Mouse (Mus musculus): ENCODE measurements around the gene Slc6a5. TPM values are rescaled to one million over a fixed set of nuclear protein-coding genes. Genes with fewer than 3 reads are reported as not detected.

Gene Slc6a5
- polyA plus RNA-seq, 1 experiment from 2014 or later, result not detected

GRCm38 (mm10) chr7:49902003-49902552 is 7.9 kb upstream of the Slc6a5 start:
- Histone ChIP-seq H3K36me3 (ENCODE audit: insufficient read depth, low read length) (no peaks in the 10 kb centered on the region), H3K4me2 (replicated peaks; ENCODE audit: low read depth, low read length) (no peak overlapping the region), H3K27me3 (replicated peaks; ENCODE audit: insufficient read depth, low read length) (peaks cover 14% of the 10 kb centered on the region), H3K4me1 (ENCODE audit: insufficient read depth, low read depth, low read length) (no peaks in the 10 kb centered on the region), H3K27ac (ENCODE audit: low read length) (no peak overlapping the region), H3K9me3 (ENCODE audit: low read length) (no peaks in the 10 kb centered on the region), H3K4me3 (ENCODE audit: low read depth, low read length) (no peak overlapping the region), H3K9ac (replicated peaks; ENCODE audit: low read depth) (no peak overlapping the region)
- 39% methylated on average over 9 of the region's 9 CpGs for WGBS
- no peak for DNase-seq (ENCODE audit: low spot score)
- no peak for ATAC-seq
- TF ChIP-seq EP300 (IDR thresholded peaks at IDR 0.05) (no peak), CTCF (IDR thresholded peaks at IDR 0.05) (no peak)

- H3K27me3 ChIP-seq (replicated peaks; ENCODE audit: insufficient read depth, low read length), result peaks cover 66% of the 10 kb centered on the region
- WGBS, result 3% methylated on average over 27 of the region's 28 CpGs
- no peak for TF ChIP-seq CTCF (IDR thresholded peaks at IDR 0.05)
- TF ChIP-seq EP300 (IDR thresholded peaks at IDR 0.05), result no peak
- no peak for ATAC-seq
- H3K4me1 ChIP-seq (ENCODE audit: insufficient read depth, low read depth, low read length), result no peaks in the 10 kb centered on the region
- DNase-seq (ENCODE audit: low spot score), result no peak
- H3K36me3 ChIP-seq (ENCODE audit: insufficient read depth, low read length), result no peaks in the 10 kb centered on the region
- no peak overlapping the region for H3K4me3 ChIP-seq (ENCODE audit: low read depth, low read length)
- H3K9me3 ChIP-seq (ENCODE audit: low read length), result no peaks in the 10 kb centered on the region
- no peak overlapping the region for H3K9ac ChIP-seq (replicated peaks; ENCODE audit: low read depth)
- H3K4me2 ChIP-seq (replicated peaks; ENCODE audit: low read depth, low read length), result no peak overlapping the region
- no peak overlapping the region for H3K27ac ChIP-seq (ENCODE audit: low read length)
These were observed 2.5 kb upstream of the Slc6a5 start for GRCm38 (mm10) chr7:49907191-49908171.

- no peak overlapping the region for H3K4me3 ChIP-seq (ENCODE audit: low read depth, low read length)
- no peak overlapping the region for H3K4me2 ChIP-seq (replicated peaks; ENCODE audit: low read depth, low read length)
- H3K27me3 ChIP-seq (replicated peaks; ENCODE audit: insufficient read depth, low read length), result peaks cover 72% of the 10 kb centered on the region
- TF ChIP-seq CTCF (IDR thresholded peaks at IDR 0.05) (no peak), EP300 (IDR thresholded peaks at IDR 0.05) (no peak)
- DNase-seq (ENCODE audit: low spot score) (no peak), ATAC-seq (no peak)
- H3K9ac ChIP-seq (replicated peaks; ENCODE audit: low read depth), result no peak overlapping the region
- under 1% methylated on average over 24 of the region's 24 CpGs for WGBS
- H3K27ac ChIP-seq (ENCODE audit: low read length), result no peak overlapping the region
- H3K9me3 ChIP-seq (ENCODE audit: low read length), result no peaks in the 10 kb centered on the region
- no peaks in the 10 kb centered on the region for H3K4me1 ChIP-seq (ENCODE audit: insufficient read depth, low read depth, low read length)
- H3K36me3 ChIP-seq (ENCODE audit: insufficient read depth, low read length), result no peaks in the 10 kb centered on the region
These were observed 1.6 kb upstream of the Slc6a5 start for GRCm38 (mm10) chr7:49908181-49908855.

GRCm38 (mm10) chr7:49908990-49909411 is 945 bp upstream of the Slc6a5 start:
- Histone ChIP-seq H3K36me3 (ENCODE audit: insufficient read depth, low read length) (no peaks in the 10 kb centered on the region), H3K4me2 (replicated peaks; ENCODE audit: low read depth, low read length) (no peak overlapping the region), H3K27me3 (replicated peaks; ENCODE audit: insufficient read depth, low read length) (peaks cover 78% of the 10 kb centered on the region), H3K9me3 (ENCODE audit: low read length) (no peaks in the 10 kb centered on the region), H3K4me3 (ENCODE audit: low read depth, low read length) (no peak overlapping the region), H3K9ac (replicated peaks; ENCODE audit: low read depth) (no peak overlapping the region), H3K27ac (ENCODE audit: low read length) (no peak overlapping the region), H3K4me1 (ENCODE audit: insufficient read depth, low read depth, low read length) (no peaks in the 10 kb centered on the region)
- DNase-seq (ENCODE audit: low spot score), result no peak
- ATAC-seq, result no peak
- TF ChIP-seq EP300 (IDR thresholded peaks at IDR 0.05) (no peak), CTCF (IDR thresholded peaks at IDR 0.05) (no peak)
- WGBS, result 1% methylated on average over 25 of the region's 26 CpGs

GRCm38 (mm10) chr7:49910361-49910760 is 415 bp downstream of the Slc6a5 start:
- TF ChIP-seq EP300 (IDR thresholded peaks at IDR 0.05) (no peak), CTCF (IDR thresholded peaks at IDR 0.05) (no peak)
- peak; percentile 80 for DNase-seq (ENCODE audit: low spot score)
- H3K27ac ChIP-seq (ENCODE audit: low read length), result no peak overlapping the region
- H3K9ac ChIP-seq (replicated peaks; ENCODE audit: low read depth), result no peak overlapping the region
- no peak for ATAC-seq
- no peaks in the 10 kb centered on the region for H3K36me3 ChIP-seq (ENCODE audit: insufficient read depth, low read length)
- peaks cover 89% of the 10 kb centered on the region for H3K27me3 ChIP-seq (replicated peaks; ENCODE audit: insufficient read depth, low read length)
- WGBS, result 1% methylated on average over 16 of the region's 16 CpGs
- H3K4me1 ChIP-seq (ENCODE audit: insufficient read depth, low read depth, low read length), result no peaks in the 10 kb centered on the region
- no peaks in the 10 kb centered on the region for H3K9me3 ChIP-seq (ENCODE audit: low read length)
- H3K4me2 ChIP-seq (replicated peaks; ENCODE audit: low read depth, low read length), result no peak overlapping the region
- no peak overlapping the region for H3K4me3 ChIP-seq (ENCODE audit: low read depth, low read length)
